Mouse (Mus musculus): ENCODE measurements around the gene Dnase1l3.

Dnase1l3 gene

GRCm38 (mm10) chr14:7994271-7994767, at the start of gene Dnase1l3:
TSS of gene Dnase1l3 (minus strand) at chr14:7994573.
- peak; percentile 33 to 37 for DNase-seq (ENCODE audit: low spot score in 2 of 2)

GRCm38 (mm10) chr14:8042577-8042976, 48.2 kb upstream of the Dnase1l3 start:
- DNase-seq (ENCODE audit: low spot score in 2 of 2) = no peak

GRCm38 (mm10) chr14:8042120-8042519, 47.7 kb upstream of the Dnase1l3 start:
- DNase-seq (ENCODE audit: low spot score in 2 of 2) = no peak

GRCm38 (mm10) chr14:8040911-8041678, 46.7 kb upstream of the Dnase1l3 start:
- no peak for DNase-seq (ENCODE audit: low spot score in 2 of 2)

GRCm38 (mm10) chr14:8040179-8040578, 45.8 kb upstream of the Dnase1l3 start:
- no peak for DNase-seq (ENCODE audit: low spot score in 2 of 2)

- peak in 1 of 2 experiments; percentile 71 for DNase-seq (ENCODE audit: low spot score in 2 of 2)
Measured at GRCm38 (mm10) chr14:8038791-8039448, 44.5 kb upstream of the Dnase1l3 start.

- DNase-seq (ENCODE audit: low spot score in 2 of 2) = no peak
Measured at GRCm38 (mm10) chr14:8038150-8038549, 43.8 kb upstream of the Dnase1l3 start.

- no peak for DNase-seq (ENCODE audit: low spot score in 2 of 2)
Measured at GRCm38 (mm10) chr14:8036406-8036805, 42.0 kb upstream of the Dnase1l3 start.

GRCm38 (mm10) chr14:8035951-8036350, 41.6 kb upstream of the Dnase1l3 start:
- DNase-seq (ENCODE audit: low spot score in 2 of 2) = no peak

GRCm38 (mm10) chr14:8034561-8034960, 40.2 kb upstream of the Dnase1l3 start:
- no peak for DNase-seq (ENCODE audit: low spot score in 2 of 2)

GRCm38 (mm10) chr14:8032087-8032944, 37.9 kb upstream of the Dnase1l3 start:
- DNase-seq (ENCODE audit: low spot score in 2 of 2) = no peak

- DNase-seq (ENCODE audit: low spot score in 2 of 2) = no peak
Measured at GRCm38 (mm10) chr14:8030535-8030934, 36.2 kb upstream of the Dnase1l3 start.

GRCm38 (mm10) chr14:8029752-8030151, 35.4 kb upstream of the Dnase1l3 start:
- no peak for DNase-seq (ENCODE audit: low spot score in 2 of 2)

GRCm38 (mm10) chr14:8028086-8028485, 33.7 kb upstream of the Dnase1l3 start:
- no peak for DNase-seq (ENCODE audit: low spot score in 2 of 2)

- DNase-seq (ENCODE audit: low spot score in 2 of 2) = no peak
Measured at GRCm38 (mm10) chr14:8026769-8027531, 32.6 kb upstream of the Dnase1l3 start.

- no peak for DNase-seq (ENCODE audit: low spot score in 2 of 2)
Measured at GRCm38 (mm10) chr14:8024936-8025335, 30.6 kb upstream of the Dnase1l3 start.

GRCm38 (mm10) chr14:8024469-8024868, 30.1 kb upstream of the Dnase1l3 start:
- no peak for DNase-seq (ENCODE audit: low spot score in 2 of 2)

- no peak for DNase-seq (ENCODE audit: low spot score in 2 of 2)
Measured at GRCm38 (mm10) chr14:8020546-8020945, 26.2 kb upstream of the Dnase1l3 start.

GRCm38 (mm10) chr14:8020011-8020410, 25.6 kb upstream of the Dnase1l3 start:
- no peak for DNase-seq (ENCODE audit: low spot score in 2 of 2)

- DNase-seq (ENCODE audit: low spot score in 2 of 2) = no peak
Measured at GRCm38 (mm10) chr14:8016951-8017350, 22.6 kb upstream of the Dnase1l3 start.

GRCm38 (mm10) chr14:8016276-8016675, 21.9 kb upstream of the Dnase1l3 start:
- DNase-seq (ENCODE audit: low spot score in 2 of 2) = peak; percentile 49 to 61
